ENCODE assay signal across 8 mouse cellular contexts in genomic region chr11:115611173-115611572, GRCm38 (mm10). TPM values are rescaled to one million over a fixed set of nuclear protein-coding genes. Genes with fewer than 3 reads are reported as not detected.
DNase-seq lines count a peak whose midpoint lies in the region; ATAC-seq and TF ChIP-seq lines count a peak whose summit lies in the region.

No protein-coding gene starts in this region.

- peaks cover 29% of the 10 kb centered on the region for H3K4me1 ChIP-seq in heart, embryonic 10.5 days
- H3K4me1 ChIP-seq in liver, adult 2 months (ENCODE audit: control insufficient read depth, insufficient read depth, low read length): peaks cover 15% of the 10 kb centered on the region
- H3K4me1 ChIP-seq in embryonic facial prominence, embryonic 15.5 days: peaks cover 21% of the 10 kb centered on the region
- peaks cover 47% of the 10 kb centered on the region for H3K4me1 ChIP-seq in liver, embryonic 15.5 days (replicated peaks)

- H3K4me3 ChIP-seq in heart, embryonic 10.5 days: peak overlapping the region; percentile 76; the same call in 1 of the 2 replicates
- H3K4me3 ChIP-seq in liver, adult 2 months (ENCODE audit: insufficient read depth, low read depth, low read length): no peak overlapping the region
- H3K4me3 ChIP-seq in embryonic facial prominence, embryonic 15.5 days (replicated peaks): 0 out of 2 replicates have a peak overlapping the region, but pooled peaks have one; percentile 72
- H3K4me3 ChIP-seq in liver, embryonic 15.5 days (replicated peaks): peak overlapping the region; percentile 82

- H3K36me3 ChIP-seq in heart, embryonic 10.5 days: peaks cover 55% of the 10 kb centered on the region
- peaks cover 17% of the 10 kb centered on the region; the same call in 1 of the 2 replicates for H3K36me3 ChIP-seq in liver, adult 2 months (ENCODE audit: control insufficient read depth, insufficient read depth, low read length)
- H3K36me3 ChIP-seq in embryonic facial prominence, embryonic 15.5 days: peaks cover 44% of the 10 kb centered on the region
- peaks cover 61% of the 10 kb centered on the region for H3K36me3 ChIP-seq in liver, embryonic 15.5 days (replicated peaks)

- no peak overlapping the region for H3K27ac ChIP-seq in heart, embryonic 10.5 days
- no peak overlapping the region; the same call in none of the 2 replicates for H3K27ac ChIP-seq in liver, adult 2 months (replicated peaks; ENCODE audit: insufficient read depth, low read depth, low read length)
- no peak overlapping the region for H3K27ac ChIP-seq in embryonic facial prominence, embryonic 15.5 days (replicated peaks)
- 0 out of 2 replicates have a peak overlapping the region, but pooled peaks have one; percentile 99 for H3K27ac ChIP-seq in liver, embryonic 15.5 days (replicated peaks)

- H3K9ac ChIP-seq in liver, adult 2 months (ENCODE audit: low read depth, low read length): peak overlapping the region; percentile 26; the same call in 1 of the 2 replicates
- H3K9ac ChIP-seq in embryonic facial prominence, embryonic 15.5 days: no peak overlapping the region
- no peak overlapping the region; the same call in 1 of the 2 replicates for H3K9ac ChIP-seq in liver, embryonic 15.5 days

- no peaks in the 10 kb centered on the region for H3K27me3 ChIP-seq in heart, embryonic 10.5 days (ENCODE audit: insufficient read depth, poor library complexity, severe bottlenecking)
- H3K27me3 ChIP-seq in liver, adult 2 months (ENCODE audit: control insufficient read depth, insufficient read depth, low read length): no peaks in the 10 kb centered on the region
- no peaks in the 10 kb centered on the region for H3K27me3 ChIP-seq in embryonic facial prominence, embryonic 15.5 days
- no peaks in the 10 kb centered on the region for H3K27me3 ChIP-seq in liver, embryonic 15.5 days

- H3K79me2 ChIP-seq in liver, adult 2 months (ENCODE audit: control insufficient read depth, insufficient read depth, low read length): peaks cover 4% of the 10 kb centered on the region; the same call in 1 of the 2 replicates

- no peak for TF ChIP-seq POLR2A in liver, adult 2 months (IDR thresholded peaks at IDR 0.05; ENCODE audit: extremely low read depth, insufficient read depth, low read length)

- no peaks in the 10 kb centered on the region for H3K9me3 ChIP-seq in heart, embryonic 10.5 days
- H3K9me3 ChIP-seq in embryonic facial prominence, embryonic 15.5 days (replicated peaks): no peaks in the 10 kb centered on the region
- no peaks in the 10 kb centered on the region for H3K9me3 ChIP-seq in liver, embryonic 15.5 days (replicated peaks)

- H3K4me2 ChIP-seq in embryonic facial prominence, embryonic 15.5 days (replicated peaks): no peak overlapping the region
- peak overlapping the region; percentile 86 for H3K4me2 ChIP-seq in liver, embryonic 15.5 days

- intact Hi-C loops in heart, postnatal 10 days (cut with DNase I): no loop called here

- no peak for ATAC-seq in embryonic facial prominence, embryonic 15.5 days (ENCODE audit: insufficient number of reproducible peaks, low FRiP score, low TSS enrichment, low read depth)
- ATAC-seq in liver, embryonic 15.5 days (ENCODE audit: insufficient read depth): no peak

- WGBS in heart, embryonic 10.5 days: 74% methylated on average over 6 of the region's 6 CpGs
- WGBS in liver, adult 2 months: 33% methylated on average over 6 of the region's 6 CpGs
- 60% methylated on average over 6 of the region's 6 CpGs for WGBS in embryonic facial prominence, embryonic 15.5 days
- WGBS in liver, embryonic 15.5 days (ENCODE audit: insufficient replicate concordance): 82% methylated on average over 6 of the region's 6 CpGs

- no peak for TF ChIP-seq CTCF in liver, adult 2 months (IDR thresholded peaks at IDR 0.05; ENCODE audit: low read depth, low read length)

- DNase-seq in heart, embryonic 10.5 days (ENCODE audit: low spot score): no peak
- no peak for DNase-seq in heart, postnatal 10 days
- peak; percentile 82 for DNase-seq in liver, adult 2 months (ENCODE audit: extremely low read depth, low read depth, low spot score)
- DNase-seq in liver: no peak
- DNase-seq in ovary, adult 18-20 months (ENCODE audit: low spot score): no peak
- DNase-seq in cerebellum, adult 11-12 months: no peak

RNA-seq across cellular contexts. Expression of gene Mif4gd, which starts 1.6 kb away (rescaled TPM):
- 19.6 and 22.7 TPM in 2 replicates for polyA plus RNA-seq in heart, embryonic 10.5 days (2016; fragmentation: Nextera tagmentation; extraction: Ambion mirVana)
- total RNA-seq in heart, postnatal 10 days (2021): 10 to 100 TPM; 37.6 to 38.8 TPM
- 35.5 and 40.3 TPM in 2 replicates for total RNA-seq in liver, adult 2 months (2014; rRNA removed)
- polyA plus RNA-seq in liver, adult 2 months (2012; rRNA removed): 108 and 132 TPM in 2 replicates
- polyA plus RNA-seq in embryonic facial prominence, embryonic 15.5 days (2015; fragmentation: Nextera tagmentation; extraction: Ambion mirVana): 29.6 and 33.3 TPM in 2 replicates
- 27.3 and 32.3 TPM in 2 replicates for polyA plus RNA-seq in liver, embryonic 15.5 days (2015; fragmentation: Nextera tagmentation; extraction: Ambion mirVana)

RNA-seq across cellular contexts. Expression of gene Gga3, which starts 7.3 kb away (rescaled TPM):
- 25.4 and 25.7 TPM in 2 replicates for polyA plus RNA-seq in heart, embryonic 10.5 days (2016; fragmentation: Nextera tagmentation; extraction: Ambion mirVana)
- total RNA-seq in heart, postnatal 10 days (2021): 10 to 100 TPM; 17.9 to 21.0 TPM
- total RNA-seq in liver, adult 2 months (2014; rRNA removed): 1.7 and 3.2 TPM in 2 replicates
- 5.9 and 8.3 TPM in 2 replicates for polyA plus RNA-seq in liver, adult 2 months (2012; rRNA removed)
- 20.1 and 20.3 TPM in 2 replicates for polyA plus RNA-seq in embryonic facial prominence, embryonic 15.5 days (2015; fragmentation: Nextera tagmentation; extraction: Ambion mirVana)
- 7.7 and 8.2 TPM in 2 replicates for polyA plus RNA-seq in liver, embryonic 15.5 days (2015; fragmentation: Nextera tagmentation; extraction: Ambion mirVana)

RNA-seq across cellular contexts. Expression of gene Mrps7, which starts 7.4 kb away (rescaled TPM):
- polyA plus RNA-seq in heart, embryonic 10.5 days (2016; fragmentation: Nextera tagmentation; extraction: Ambion mirVana): 105 and 108 TPM in 2 replicates
- total RNA-seq in heart, postnatal 10 days (2021): 10 to 100 TPM; 60.2 to 72.5 TPM
- total RNA-seq in liver, adult 2 months (2014; rRNA removed): 48.1 and 50.4 TPM in 2 replicates
- polyA plus RNA-seq in liver, adult 2 months (2012; rRNA removed): 32.9 and 39.2 TPM in 2 replicates
- polyA plus RNA-seq in embryonic facial prominence, embryonic 15.5 days (2015; fragmentation: Nextera tagmentation; extraction: Ambion mirVana): 82.4 and 83.4 TPM in 2 replicates
- polyA plus RNA-seq in liver, embryonic 15.5 days (2015; fragmentation: Nextera tagmentation; extraction: Ambion mirVana): 49.5 and 51.3 TPM in 2 replicates

RNA-seq across cellular contexts. Expression of gene Slc25a19, which starts 16.9 kb away (rescaled TPM):
- polyA plus RNA-seq in heart, embryonic 10.5 days (2016; fragmentation: Nextera tagmentation; extraction: Ambion mirVana): 33.5 and 45.5 TPM in 2 replicates
- total RNA-seq in heart, postnatal 10 days (2021): 10 to 100 TPM; 40.3 to 41.1 TPM
- total RNA-seq in liver, adult 2 months (2014; rRNA removed): 8.9 and 14.5 TPM in 2 replicates
- 19.5 and 21.3 TPM in 2 replicates for polyA plus RNA-seq in liver, adult 2 months (2012; rRNA removed)
- 21.1 and 28.8 TPM in 2 replicates for polyA plus RNA-seq in embryonic facial prominence, embryonic 15.5 days (2015; fragmentation: Nextera tagmentation; extraction: Ambion mirVana)
- polyA plus RNA-seq in liver, embryonic 15.5 days (2015; fragmentation: Nextera tagmentation; extraction: Ambion mirVana): 10.4 and 10.9 TPM in 2 replicates

RNA-seq across cellular contexts. Expression of gene Nup85, which starts 46.9 kb away (rescaled TPM):
- 179 and 208 TPM in 2 replicates for polyA plus RNA-seq in heart, embryonic 10.5 days (2016; fragmentation: Nextera tagmentation; extraction: Ambion mirVana)
- total RNA-seq in heart, postnatal 10 days (2021): 10 to 100 TPM; 27.0 to 28.1 TPM
- 21.8 and 24.3 TPM in 2 replicates for total RNA-seq in liver, adult 2 months (2014; rRNA removed)
- polyA plus RNA-seq in liver, adult 2 months (2012; rRNA removed): 21.9 and 22.4 TPM in 2 replicates
- polyA plus RNA-seq in embryonic facial prominence, embryonic 15.5 days (2015; fragmentation: Nextera tagmentation; extraction: Ambion mirVana): 144 and 156 TPM in 2 replicates
- polyA plus RNA-seq in liver, embryonic 15.5 days (2015; fragmentation: Nextera tagmentation; extraction: Ambion mirVana): 111 and 114 TPM in 2 replicates
